Mouse (Mus musculus): ENCODE data around the gene Bcl6.

DNA sequence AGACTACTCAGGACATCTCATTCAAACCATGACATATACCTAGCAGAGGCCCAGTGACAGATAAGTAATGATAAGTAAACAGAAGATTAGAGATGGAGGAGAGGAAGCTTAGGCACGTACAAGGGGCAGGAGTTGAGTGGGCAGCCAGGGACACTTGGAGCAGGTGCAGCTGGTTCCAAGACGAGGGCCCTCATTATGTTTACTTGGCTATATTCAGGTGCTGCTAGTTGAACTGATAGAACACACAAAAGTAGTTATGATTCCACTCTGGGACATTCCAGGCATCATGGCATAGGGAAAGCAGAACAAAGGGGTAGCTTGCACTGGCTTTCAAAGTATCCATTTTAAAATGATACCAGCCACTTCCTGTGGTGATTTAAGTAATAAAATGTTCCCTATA is 54.3 kb downstream of the Bcl6 start:
- TF ChIP-seq CTCF (IDR thresholded peaks at IDR 0.05; ENCODE audit: low read depth, low read length) (no peak), POLR2A (IDR thresholded peaks at IDR 0.05; ENCODE audit: borderline replicate concordance, low read depth, low read length) (no peak)

All from bone marrow macrophage, adult 2 months (primary cell).